8 mouse cellular contexts compared by ENCODE assay signal in the genomic region with DNA sequence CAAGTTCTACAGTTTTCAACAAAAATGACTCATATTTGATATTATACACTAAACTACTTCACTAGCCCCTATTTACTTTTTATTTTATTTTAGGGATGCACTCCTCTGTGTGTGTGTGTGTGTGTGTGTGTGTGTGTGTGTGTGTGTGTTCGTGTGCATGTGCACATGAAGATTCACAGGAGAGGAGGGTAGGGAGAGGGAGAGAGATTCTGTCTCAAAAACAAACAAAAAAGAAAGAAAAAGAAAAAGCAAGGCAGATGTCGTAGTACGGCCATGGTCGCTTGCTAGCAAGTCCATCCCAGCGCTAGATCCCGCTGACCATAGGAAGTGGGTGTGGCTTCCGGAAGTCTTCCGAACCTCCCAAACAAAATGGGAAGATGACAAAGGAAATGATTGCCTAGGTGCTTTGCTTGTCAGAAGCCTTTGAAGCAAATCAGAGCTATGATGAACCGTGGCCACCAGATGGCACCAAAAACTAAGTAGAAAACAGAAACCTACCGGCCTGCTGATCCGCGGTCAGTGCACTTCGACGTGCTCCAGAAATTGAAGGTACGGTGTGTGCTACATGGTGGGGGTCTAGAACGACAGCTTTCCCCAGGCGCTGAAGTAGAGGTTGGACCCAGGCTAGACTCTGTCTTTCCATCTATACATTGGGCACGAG. TPM values are rescaled to one million over a fixed set of nuclear protein-coding genes. Genes with fewer than 3 reads are reported as not detected.
DNase-seq lines count a peak whose midpoint lies in the region; ATAC-seq lines count a peak whose summit lies in the region.

No protein-coding gene starts in this region.

- peak overlapping the region; percentile 22; the same call in 1 of the 2 replicates for H3K9ac ChIP-seq in embryonic facial prominence, embryonic 11.5 days (replicated peaks; ENCODE audit: low read length)
- H3K9ac ChIP-seq in midbrain, embryonic 12.5 days (replicated peaks) = no peak overlapping the region

- no peaks in the 10 kb centered on the region for H3K27me3 ChIP-seq in embryonic facial prominence, embryonic 11.5 days (ENCODE audit: control insufficient read depth, insufficient read depth, low read length)
- H3K27me3 ChIP-seq in limb, embryonic 10.5 days (ENCODE audit: low read depth, poor library complexity, severe bottlenecking) = peaks cover 6% of the 10 kb centered on the region; the same call in 1 of the 2 replicates
- 0 out of 2 replicates have a peak, but pooled peaks cover 8% of the 10 kb centered on the region for H3K27me3 ChIP-seq in midbrain, embryonic 12.5 days

- 3% methylated on average over 18 of the region's 18 CpGs for WGBS in embryonic facial prominence, embryonic 11.5 days
- 6% methylated on average over 18 of the region's 18 CpGs for WGBS in limb, embryonic 10.5 days
- 5% methylated on average over 18 of the region's 18 CpGs for WGBS in midbrain, embryonic 12.5 days

- peak; percentile 72; the same call in 1 of the 2 replicates for ATAC-seq in embryonic facial prominence, embryonic 11.5 days (replicated peaks; ENCODE audit: insufficient number of reproducible peaks, low FRiP score, low TSS enrichment, low read depth)
- peak; percentile 65 for ATAC-seq in midbrain, embryonic 12.5 days (ENCODE audit: low FRiP score, low read depth)

- no peak overlapping the region for H3K27ac ChIP-seq in embryonic facial prominence, embryonic 11.5 days (replicated peaks; ENCODE audit: low read depth, low read length)
- H3K27ac ChIP-seq in limb, embryonic 10.5 days = no peak overlapping the region
- no peak overlapping the region for H3K27ac ChIP-seq in midbrain, embryonic 12.5 days (replicated peaks)

- H3K36me3 ChIP-seq in embryonic facial prominence, embryonic 11.5 days (replicated peaks; ENCODE audit: control insufficient read depth, insufficient read depth, low read depth, low read length) = no peaks in the 10 kb centered on the region
- H3K36me3 ChIP-seq in limb, embryonic 10.5 days = no peaks in the 10 kb centered on the region
- H3K36me3 ChIP-seq in midbrain, embryonic 12.5 days = no peaks in the 10 kb centered on the region

- DNase-seq in 3134 (ENCODE audit: extremely low read depth, insufficient read length, low spot score) = peak; percentile 55
- peak; percentile 75 for DNase-seq in adrenal gland, postnatal 25 days
- peak; percentile 94 for DNase-seq in embryonic facial prominence, embryonic 11.5 days (ENCODE audit: low spot score)
- DNase-seq in heart, adult 11 months = peak; percentile 97
- peak; percentile 77 for DNase-seq in kidney, adult 11 months
- peak; percentile 86 for DNase-seq in limb, embryonic 10.5 days (ENCODE audit: low spot score)
- peak; percentile 74 for DNase-seq in skeletal muscle tissue, adult 2 months (ENCODE audit: low read depth, low spot score)

- no peak overlapping the region for H3K4me3 ChIP-seq in embryonic facial prominence, embryonic 11.5 days (ENCODE audit: low read depth, low read length)
- H3K4me3 ChIP-seq in limb, embryonic 10.5 days = peak overlapping the region; percentile 26
- H3K4me3 ChIP-seq in midbrain, embryonic 12.5 days = peak overlapping the region; percentile 18; the same call in 1 of the 2 replicates

- H3K4me1 ChIP-seq in embryonic facial prominence, embryonic 11.5 days (ENCODE audit: control insufficient read depth, insufficient read depth, low read length) = no peaks in the 10 kb centered on the region
- no peaks in the 10 kb centered on the region for H3K4me1 ChIP-seq in limb, embryonic 10.5 days
- no peaks in the 10 kb centered on the region for H3K4me1 ChIP-seq in midbrain, embryonic 12.5 days

- H3K9me3 ChIP-seq in embryonic facial prominence, embryonic 11.5 days (replicated peaks; ENCODE audit: control insufficient read depth, low read length) = no peaks in the 10 kb centered on the region
- H3K9me3 ChIP-seq in limb, embryonic 10.5 days (replicated peaks) = no peaks in the 10 kb centered on the region
- H3K9me3 ChIP-seq in midbrain, embryonic 12.5 days = no peaks in the 10 kb centered on the region

- peak overlapping the region; percentile 28; the same call in 1 of the 2 replicates for H3K4me2 ChIP-seq in embryonic facial prominence, embryonic 11.5 days (ENCODE audit: low read depth, low read length)
- peak overlapping the region; percentile 45 for H3K4me2 ChIP-seq in midbrain, embryonic 12.5 days (replicated peaks)

RNA-seq across cellular contexts. Expression of a gene that starts 20.1 kb away (rescaled TPM):
- 0.24 TPM in 1 of 2 replicates, not detected in the other for total RNA-seq in adrenal gland, postnatal 25 days (2021)
- not detected in 2 replicates for polyA plus RNA-seq in embryonic facial prominence, embryonic 11.5 days (2014; fragmentation: Nextera tagmentation; extraction: Ambion mirVana)
- polyA plus RNA-seq in limb, embryonic 10.5 days (2016; fragmentation: Nextera tagmentation; extraction: Ambion mirVana) = 0.15 TPM in 1 of 2 replicates, not detected in the other
- 0.09 and 0.10 TPM in 2 replicates for polyA plus RNA-seq in midbrain, embryonic 12.5 days (2016; fragmentation: Nextera tagmentation; extraction: Ambion mirVana)

RNA-seq across cellular contexts. Expression of a gene that starts 36.6 kb away (rescaled TPM):
- total RNA-seq in adrenal gland, postnatal 25 days (2021) = 47.8 and 49.2 TPM in 2 replicates
- polyA plus RNA-seq in embryonic facial prominence, embryonic 11.5 days (2014; fragmentation: Nextera tagmentation; extraction: Ambion mirVana) = 114 and 129 TPM in 2 replicates
- 76.9 and 85.6 TPM in 2 replicates for polyA plus RNA-seq in limb, embryonic 10.5 days (2016; fragmentation: Nextera tagmentation; extraction: Ambion mirVana)
- polyA plus RNA-seq in midbrain, embryonic 12.5 days (2016; fragmentation: Nextera tagmentation; extraction: Ambion mirVana) = 113 and 116 TPM in 2 replicates
